Mouse (Mus musculus): ENCODE data around the gene Spats2. TPM values are rescaled to one million over a fixed set of nuclear protein-coding genes. Genes with fewer than 3 reads are reported as not detected.

The Spats2 gene
- polyA plus RNA-seq, 1 experiment = 25.8 TPM

DNA sequence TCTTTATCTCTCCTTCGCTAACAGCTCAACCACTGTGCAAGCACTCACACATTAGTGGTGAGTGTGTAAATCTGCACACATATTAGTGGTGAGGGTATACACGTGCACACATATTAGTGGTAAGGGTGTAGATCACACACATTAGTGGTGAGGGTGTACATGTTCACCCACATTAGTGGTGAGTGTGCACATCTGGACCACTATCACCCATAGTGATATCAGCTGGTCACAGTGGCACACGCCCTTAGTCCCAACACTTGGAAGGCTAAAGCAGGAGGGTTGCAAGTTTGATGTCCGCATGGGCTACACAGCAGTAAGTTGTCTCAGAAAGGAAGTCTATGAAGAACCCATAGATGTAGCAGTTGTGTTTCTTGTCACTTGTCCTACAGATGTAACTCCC is 91.9 kb downstream of the Spats2 start:
- TF ChIP-seq CTCF (IDR thresholded peaks at IDR 0.05; ENCODE audit: extremely low read depth, insufficient read depth, low read length) = no peak
- no peak for TF ChIP-seq POLR2A (IDR thresholded peaks at IDR 0.05; ENCODE audit: extremely low read depth, insufficient read depth, low read length)
- no peak overlapping the region for H3K27ac ChIP-seq (ENCODE audit: insufficient read depth, low read length)
- H3K4me1 ChIP-seq (ENCODE audit: control insufficient read depth, insufficient read depth, low read length) = peaks cover 2% of the 10 kb centered on the region
- no peak overlapping the region for H3K4me3 ChIP-seq (ENCODE audit: insufficient read depth, low read length)

DNA sequence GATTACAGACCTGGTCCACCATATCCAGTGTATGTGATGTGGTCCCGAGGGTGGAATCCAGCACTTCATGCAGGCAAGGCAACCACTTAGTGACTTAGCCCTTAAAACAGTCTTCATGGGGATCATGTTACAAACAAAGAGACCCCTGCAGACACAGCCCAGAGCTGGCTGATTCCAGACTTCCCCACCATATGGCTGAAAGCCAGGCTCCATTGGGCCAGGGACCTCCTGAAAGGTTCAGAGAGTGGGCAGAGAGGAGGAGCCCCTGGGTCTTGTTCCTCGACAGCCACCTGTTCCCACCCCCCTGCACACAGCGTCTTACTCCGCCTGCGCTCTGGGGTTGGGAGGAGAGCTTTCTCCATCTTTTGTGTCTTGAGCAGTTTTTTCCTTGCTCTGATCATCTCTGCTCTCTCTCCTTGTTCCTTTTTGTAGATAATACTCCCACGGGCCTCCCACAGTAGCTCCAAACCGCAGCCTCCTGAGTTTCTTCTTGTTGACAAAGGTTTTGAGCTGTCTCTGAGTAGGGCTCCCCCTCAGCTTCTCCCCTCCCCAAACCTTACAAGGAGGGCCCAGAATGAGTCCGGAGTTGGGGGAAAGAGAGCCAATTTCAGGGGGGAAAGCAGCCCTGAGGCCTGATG is 95.7 kb downstream of the Spats2 start:
- Histone ChIP-seq H3K4me3 (ENCODE audit: insufficient read depth, low read length) (no peak overlapping the region), H3K4me1 (ENCODE audit: control insufficient read depth, insufficient read depth, low read length) (peaks cover 2% of the 10 kb centered on the region), H3K27ac (ENCODE audit: insufficient read depth, low read length) (0 out of 2 replicates have a peak overlapping the region, but pooled peaks have one; percentile 44)
- TF ChIP-seq CTCF (IDR thresholded peaks at IDR 0.05; ENCODE audit: extremely low read depth, insufficient read depth, low read length) (no peak), POLR2A (IDR thresholded peaks at IDR 0.05; ENCODE audit: extremely low read depth, insufficient read depth, low read length) (no peak)

DNA sequence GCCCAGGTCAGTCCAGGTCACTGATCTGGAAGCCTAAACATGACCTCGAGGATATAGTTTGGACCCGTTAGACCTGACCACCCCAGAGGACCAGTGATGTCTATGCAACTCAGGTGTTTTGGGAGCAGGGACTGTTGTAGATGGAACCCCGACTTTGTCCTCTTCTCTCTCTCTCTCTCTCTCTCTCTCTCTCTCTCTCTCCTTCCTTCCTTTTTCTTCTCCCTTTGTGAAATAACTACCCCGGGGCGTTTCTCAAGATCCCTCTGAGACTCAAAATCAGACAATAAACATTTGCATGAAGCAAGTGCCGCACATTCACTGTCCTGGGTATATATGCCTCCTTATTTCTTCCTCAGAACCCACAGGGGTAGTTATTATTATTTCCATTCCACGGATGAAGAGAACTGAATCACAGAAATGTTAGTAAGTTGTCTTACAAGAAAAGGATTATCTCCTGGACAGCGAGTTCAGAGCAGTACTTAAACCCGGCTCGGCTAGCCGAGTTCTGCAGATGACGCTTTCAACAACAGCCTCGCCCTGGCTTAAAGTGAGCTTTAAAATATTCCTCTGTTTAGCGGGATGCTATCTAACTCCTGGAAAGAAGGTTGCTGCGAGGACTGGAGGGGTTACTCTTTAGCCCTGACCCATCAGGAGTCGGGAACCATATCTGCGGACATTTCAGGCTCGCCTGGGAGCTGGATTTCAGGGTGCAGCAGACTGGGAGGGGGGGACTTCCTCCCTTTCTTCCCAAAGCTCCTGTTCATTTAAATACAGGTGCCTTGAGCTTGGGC is 97.3 kb downstream of the Spats2 start:
- 0 out of 2 replicates have a peak overlapping the region, but pooled peaks have one; percentile 38 for H3K27ac ChIP-seq (ENCODE audit: insufficient read depth, low read length)
- TF ChIP-seq CTCF (IDR thresholded peaks at IDR 0.05; ENCODE audit: extremely low read depth, insufficient read depth, low read length) (no peak), POLR2A (IDR thresholded peaks at IDR 0.05; ENCODE audit: extremely low read depth, insufficient read depth, low read length) (no peak)
- peak overlapping the region; percentile 85; the same call in 1 of the 2 replicates for H3K4me3 ChIP-seq (ENCODE audit: insufficient read depth, low read length)
- peaks cover 2% of the 10 kb centered on the region for H3K4me1 ChIP-seq (ENCODE audit: control insufficient read depth, insufficient read depth, low read length)

DNA sequence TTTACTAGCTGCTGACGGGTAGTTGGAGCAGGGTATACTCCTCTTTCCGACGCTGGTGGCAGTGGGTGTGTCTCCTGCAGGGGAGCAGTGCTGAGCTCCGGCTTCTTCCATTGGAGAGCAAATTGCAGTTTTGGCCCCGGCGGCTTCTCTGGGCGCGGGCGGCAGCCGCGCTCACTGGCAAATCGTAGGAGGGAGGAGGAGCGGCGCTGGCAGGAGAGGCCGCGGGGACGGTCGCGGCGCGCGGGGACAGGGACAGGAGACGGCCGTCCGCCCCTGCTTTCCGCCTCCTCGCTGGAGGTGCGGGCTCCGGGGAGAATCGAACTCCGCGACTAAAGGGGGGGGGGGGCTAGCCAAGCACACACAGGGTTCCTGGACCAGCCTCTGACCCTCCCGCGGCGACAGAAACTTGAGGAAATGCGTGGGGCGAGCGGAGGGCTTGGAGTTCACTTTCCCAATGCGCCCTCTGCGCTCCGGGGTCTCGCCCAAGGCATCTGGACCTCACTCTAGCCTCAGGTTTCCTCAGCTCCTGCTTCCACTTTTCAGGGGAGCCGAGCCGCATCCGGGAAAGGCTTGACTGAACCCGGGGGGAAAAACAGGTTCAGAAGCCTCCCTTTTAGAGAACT is 98.0 kb downstream of the Spats2 start:
- Histone ChIP-seq H3K4me3 (ENCODE audit: insufficient read depth, low read length) (peak overlapping the region; percentile 85), H3K4me1 (ENCODE audit: control insufficient read depth, insufficient read depth, low read length) (peaks cover 2% of the 10 kb centered on the region), H3K27ac (ENCODE audit: insufficient read depth, low read length) (peak overlapping the region; percentile 96; the same call in 1 of the 2 replicates)
- TF ChIP-seq POLR2A (IDR thresholded peaks at IDR 0.05; ENCODE audit: extremely low read depth, insufficient read depth, low read length) (0 out of 2 replicates have a peak, but pooled peaks have one; percentile 48), CTCF (IDR thresholded peaks at IDR 0.05; ENCODE audit: extremely low read depth, insufficient read depth, low read length) (no peak)

DNA sequence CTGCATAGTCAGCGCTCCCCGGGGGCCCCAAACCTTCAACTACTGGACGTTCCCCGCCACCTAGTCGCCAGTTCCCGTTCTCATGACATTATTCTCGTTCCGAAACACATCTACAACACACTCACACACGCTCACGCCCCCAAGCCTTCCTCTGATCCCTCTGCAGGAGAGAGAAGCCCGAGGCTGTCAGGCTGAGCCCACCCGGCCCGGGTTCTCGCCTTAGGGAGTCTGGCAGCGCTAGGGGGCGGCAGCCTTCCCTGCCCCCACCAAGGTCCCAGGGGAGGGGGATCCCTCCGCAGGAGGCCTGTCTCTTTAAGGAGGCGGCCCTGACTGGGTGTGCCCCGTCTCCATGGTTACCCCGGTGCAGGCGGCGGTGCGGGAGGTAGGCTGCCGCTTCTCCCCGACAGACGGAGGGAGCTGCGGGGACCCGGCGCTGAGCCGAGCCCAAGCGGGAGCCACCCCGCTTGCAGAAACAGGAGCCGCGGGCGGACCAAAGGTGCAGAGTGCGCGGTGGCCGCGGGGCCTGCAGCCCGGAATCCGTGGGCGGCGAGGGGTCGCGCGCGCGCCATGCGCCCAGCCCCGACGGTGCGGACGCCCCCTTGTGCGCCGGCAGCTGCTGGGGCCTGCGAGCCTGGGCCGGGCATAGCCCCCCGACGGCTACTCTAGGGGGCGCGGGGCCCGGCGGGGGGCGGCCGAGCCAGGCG is 98.6 kb downstream of the Spats2 start, which contains the start of gene Kcnh3:
TSS of gene Kcnh3 (plus strand) at position 654 of the 704 bp plus-strand sequence.
- H3K4me3 ChIP-seq (ENCODE audit: insufficient read depth, low read length) = peak within 1 kb of the TSS; percentile 85
- TF ChIP-seq CTCF (IDR thresholded peaks at IDR 0.05; ENCODE audit: extremely low read depth, insufficient read depth, low read length) (no peak), POLR2A (IDR thresholded peaks at IDR 0.05; ENCODE audit: extremely low read depth, insufficient read depth, low read length) (peak; percentile 8; the same call in 1 of the 2 replicates)
- H3K27ac ChIP-seq (ENCODE audit: insufficient read depth, low read length) = peak within 1 kb of the TSS; percentile 96
- peaks cover 4% of the 10 kb centered on the region for H3K4me1 ChIP-seq (ENCODE audit: control insufficient read depth, insufficient read depth, low read length)

DNA sequence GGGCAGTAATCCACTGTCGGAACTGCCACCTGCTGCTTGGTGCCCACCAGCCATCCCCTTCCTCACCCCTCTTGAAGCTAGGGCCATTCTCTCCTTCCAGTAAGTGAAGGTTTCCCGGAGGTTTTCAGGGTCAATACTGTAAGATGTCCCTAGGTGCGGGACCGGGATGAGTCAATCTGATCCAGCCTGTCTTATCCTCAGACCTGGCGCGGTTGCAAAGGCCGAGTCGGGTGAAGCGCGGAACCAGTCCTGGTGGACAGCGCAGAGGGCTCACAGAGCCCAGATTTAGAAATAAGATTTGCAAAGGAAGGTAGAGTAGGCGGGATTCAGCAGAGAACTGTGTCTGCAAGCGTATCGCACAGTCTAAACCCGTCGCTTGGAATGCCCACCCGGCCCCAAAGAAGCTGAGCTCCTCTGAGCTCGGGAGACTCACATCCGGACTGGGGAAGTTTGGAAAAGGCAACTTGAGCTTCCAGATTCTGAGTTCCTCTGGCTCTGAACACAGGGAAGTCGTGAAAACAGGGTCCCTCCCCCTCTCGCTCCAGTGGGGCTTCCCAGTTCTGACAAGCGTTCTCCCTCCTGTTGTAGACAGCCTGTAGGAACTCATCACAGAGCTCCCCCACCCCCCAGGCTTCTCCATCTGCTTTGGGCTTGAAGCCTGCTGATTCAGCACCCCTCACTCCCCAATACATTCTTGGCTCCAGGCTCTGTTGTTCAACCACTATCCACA is 99.5 kb downstream of the Spats2 start:
- H3K4me1 ChIP-seq (ENCODE audit: control insufficient read depth, insufficient read depth, low read length) = peaks cover 4% of the 10 kb centered on the region
- H3K4me3 ChIP-seq (ENCODE audit: insufficient read depth, low read length) = peak overlapping the region; percentile 85
- TF ChIP-seq POLR2A (IDR thresholded peaks at IDR 0.05; ENCODE audit: extremely low read depth, insufficient read depth, low read length) = peak; percentile 18; the same call in 1 of the 2 replicates
- no peak for TF ChIP-seq CTCF (IDR thresholded peaks at IDR 0.05; ENCODE audit: extremely low read depth, insufficient read depth, low read length)
- H3K27ac ChIP-seq (ENCODE audit: insufficient read depth, low read length) = peak overlapping the region; percentile 96

DNA sequence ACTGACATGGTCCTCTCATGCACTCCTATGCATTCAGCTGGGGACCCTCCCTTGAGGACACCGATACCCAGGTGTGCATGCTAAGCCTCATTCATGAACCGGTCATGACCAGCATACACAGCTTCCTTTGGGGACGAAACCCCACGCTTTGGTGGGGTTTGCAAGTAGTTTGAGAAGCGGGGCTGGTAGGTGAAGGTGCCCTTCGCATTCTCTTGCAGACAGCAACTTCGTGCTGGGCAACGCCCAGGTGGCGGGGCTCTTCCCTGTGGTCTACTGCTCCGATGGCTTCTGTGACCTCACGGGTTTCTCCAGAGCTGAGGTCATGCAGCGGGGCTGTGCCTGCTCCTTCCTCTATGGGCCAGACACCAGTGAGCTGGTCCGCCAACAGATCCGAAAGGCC is 100.4 kb downstream of the Spats2 start:
- no peak overlapping the region for H3K27ac ChIP-seq (ENCODE audit: insufficient read depth, low read length)
- TF ChIP-seq CTCF (IDR thresholded peaks at IDR 0.05; ENCODE audit: extremely low read depth, insufficient read depth, low read length) (no peak), POLR2A (IDR thresholded peaks at IDR 0.05; ENCODE audit: extremely low read depth, insufficient read depth, low read length) (no peak)
- peak overlapping the region; percentile 85 for H3K4me3 ChIP-seq (ENCODE audit: insufficient read depth, low read length)
- H3K4me1 ChIP-seq (ENCODE audit: control insufficient read depth, insufficient read depth, low read length) = peaks cover 4% of the 10 kb centered on the region

DNA sequence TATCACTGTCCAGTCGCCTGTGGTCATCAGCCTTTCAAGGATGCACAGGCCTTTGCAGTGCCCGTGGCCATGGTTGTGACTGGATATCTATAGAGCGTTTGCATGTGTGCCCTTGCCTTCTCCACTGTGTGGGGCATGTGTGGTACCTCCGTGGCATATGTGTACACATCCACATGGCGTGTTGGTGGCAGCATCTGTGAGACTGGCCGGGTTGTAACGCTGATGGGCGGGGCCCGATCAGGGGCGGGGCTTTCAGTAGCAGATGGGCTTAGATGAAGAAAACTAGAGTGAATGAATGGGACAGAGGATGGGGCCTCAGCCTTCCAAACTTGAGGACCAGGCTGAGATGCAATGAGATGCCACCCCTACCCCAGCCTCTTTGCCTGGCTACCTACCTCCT is 106.3 kb downstream of the Spats2 start:
- TF ChIP-seq POLR2A (IDR thresholded peaks at IDR 0.05; ENCODE audit: extremely low read depth, insufficient read depth, low read length) (no peak), CTCF (IDR thresholded peaks at IDR 0.05; ENCODE audit: extremely low read depth, insufficient read depth, low read length) (no peak)
- Histone ChIP-seq H3K4me3 (ENCODE audit: insufficient read depth, low read length) (no peak overlapping the region), H3K27ac (ENCODE audit: insufficient read depth, low read length) (no peak overlapping the region), H3K4me1 (ENCODE audit: control insufficient read depth, insufficient read depth, low read length) (peaks cover 2% of the 10 kb centered on the region; the same call in 1 of the 2 replicates)
